Mouse (Mus musculus) hindbrain, embryonic 15.5 days (tissue): ENCODE results near the gene Bak1. TPM values are rescaled to one million over a fixed set of nuclear protein-coding genes. Genes with fewer than 3 reads are reported as not detected.

Experiments used
- ATAC-seq: fragments of 200-750 bp; cut with Nextera tagmentation; 2 replicates; pipeline ENCODE4 v1.8.0; 2017; ENCODE audit warnings: low read depth, moderate number of reproducible peaks, moderate TSS enrichment; ENCODE audit not compliant: low FRiP score
- H3K27ac ChIP-seq: fragments of 300-500 bp; sonication (generic); replicated peaks from 2 replicates; pipeline ENCODE4 v1.5.1; 2015; ENCODE audit warnings: mild to moderate bottlenecking, inconsistent platforms
- H3K27me3 ChIP-seq: fragments of 300-500 bp; sonication (generic); 2 replicates; pipeline ENCODE4 v1.6.1; 2015; ENCODE audit warnings: control low read depth, inconsistent platforms
- H3K36me3 ChIP-seq: fragments of 300-500 bp; sonication (generic); 2 replicates; pipeline ENCODE4 v1.6.1; 2015; ENCODE audit warnings: control low read depth, inconsistent platforms
- H3K4me1 ChIP-seq: fragments of 300-500 bp; sonication (generic); replicated peaks from 2 replicates; pipeline ENCODE4 v1.6.1; 2015; ENCODE audit warnings: control low read depth, inconsistent platforms
- H3K4me2 ChIP-seq: fragments of 300-500 bp; sonication (generic); 2 replicates; pipeline ENCODE4 v1.6.1; 2015; ENCODE audit warnings: moderate library complexity, mild to moderate bottlenecking, inconsistent platforms
- H3K4me3 ChIP-seq: fragments of 300-500 bp; sonication (generic); 2 replicates; pipeline ENCODE4 v1.5.1; 2015; ENCODE audit warnings: mild to moderate bottlenecking, inconsistent platforms
- H3K9ac ChIP-seq: fragments of 300-500 bp; sonication (generic); 2 replicates; pipeline ENCODE4 v1.6.1; 2015; ENCODE audit warnings: inconsistent platforms
- H3K9me3 ChIP-seq: fragments of 300-500 bp; sonication (generic); 2 replicates; pipeline ENCODE4 v1.6.1; 2016; ENCODE audit warnings: control low read depth, inconsistent platforms
- WGBS: fragments of 180-500 bp; shearing (Covaris S2); methylation state at CpG from one replicate; pipeline ENCODE4 v1.1.7; 2015; 5-methylcytosine and 5-hydroxymethylcytosine counted together
- polyA plus RNA-seq: library from polyadenylated mRNA; unstranded; fragments of >200 nt; fragmentation: Nextera tagmentation; extraction: Ambion mirVana; gene quantifications from 2 replicates; pipeline ENCODE4 v1.2.1, GENCODE M21; 2015

Gene Bak1
- polyA plus RNA-seq, 1 experiment from 2014 or later = 4.5 TPM

- peak overlapping the region; percentile 84 for H3K27ac ChIP-seq
- peaks cover 48% of the 10 kb centered on the region for H3K36me3 ChIP-seq
- ATAC-seq = no peak
- peak overlapping the region; percentile 94 for H3K4me2 ChIP-seq
- H3K27me3 ChIP-seq = no peaks in the 10 kb centered on the region
- 1% methylated on average over 3 of the region's 3 CpGs for WGBS
- H3K9ac ChIP-seq = peak overlapping the region; percentile 80
- no peaks in the 10 kb centered on the region for H3K9me3 ChIP-seq
- peak overlapping the region; percentile 86 for H3K4me3 ChIP-seq
- peaks cover 54% of the 10 kb centered on the region for H3K4me1 ChIP-seq
These were observed 56.7 kb downstream of the Bak1 start for GRCm38 (mm10) chr17:26972107-26972506.

GRCm38 (mm10) chr17:26971247-26971905 is 57.4 kb downstream of the Bak1 start:
- Histone ChIP-seq H3K4me1 (peaks cover 47% of the 10 kb centered on the region), H3K27me3 (no peaks in the 10 kb centered on the region), H3K9ac (no peak overlapping the region), H3K9me3 (no peaks in the 10 kb centered on the region), H3K36me3 (peaks cover 49% of the 10 kb centered on the region), H3K4me2 (peak overlapping the region; percentile 94), H3K27ac (peak overlapping the region; percentile 5; the same call in 1 of the 2 replicates), H3K4me3 (no peak overlapping the region)
- no peak for ATAC-seq
- WGBS = 46% methylated on average over 8 of the region's 8 CpGs

- 67% methylated on average over 12 of the region's 12 CpGs for WGBS
These were observed 58.6 kb downstream of the Bak1 start for GRCm38 (mm10) chr17:26970221-26970620.

More at GRCm38 (mm10) chr17:26970221-26970620, 58.6 kb downstream of the Bak1 start:
- no peaks in the 10 kb centered on the region for H3K27me3 ChIP-seq
- peaks cover 48% of the 10 kb centered on the region for H3K36me3 ChIP-seq
- H3K4me2 ChIP-seq = no peak overlapping the region
- H3K4me1 ChIP-seq = peaks cover 35% of the 10 kb centered on the region
- H3K4me3 ChIP-seq = no peak overlapping the region
- no peaks in the 10 kb centered on the region for H3K9me3 ChIP-seq
- ATAC-seq = no peak
- no peak overlapping the region for H3K9ac ChIP-seq
- no peak overlapping the region for H3K27ac ChIP-seq

Other genes starting within 250 kb of the Bak1 start
- 54.8 and 58.6 TPM in 2 replicates for gene Bnip1, start 247.9 kb downstream of the Bak1 start, polyA plus RNA-seq
- gene Nkx2-5, start 184.0 kb downstream of the Bak1 start, polyA plus RNA-seq = 0.09 TPM in 1 of 2 replicates, not detected in the other
- gene Kifc5b, start 111.9 kb downstream of the Bak1 start, polyA plus RNA-seq = 3.4 and 3.7 TPM in 2 replicates
- gene Phf1, start 96.0 kb downstream of the Bak1 start, polyA plus RNA-seq = 32.3 and 34.7 TPM in 2 replicates
- gene Cuta, start 89.4 kb downstream of the Bak1 start, polyA plus RNA-seq = 134 and 138 TPM in 2 replicates
- gene Syngap1, start 87.8 kb downstream of the Bak1 start, polyA plus RNA-seq = 4.7 and 5.1 TPM in 2 replicates
- 14.6 and 14.7 TPM in 2 replicates for gene Zbtb9, start 55.8 kb downstream of the Bak1 start, polyA plus RNA-seq
- gene Itpr3, start 28.3 kb upstream of the Bak1 start, polyA plus RNA-seq = 0.79 and 1.2 TPM in 2 replicates
- 379 and 389 TPM in 2 replicates for gene Uqcc2, start 104.9 kb upstream of the Bak1 start, polyA plus RNA-seq
- gene Ip6k3, start 138.8 kb upstream of the Bak1 start, polyA plus RNA-seq = 0.26 and 0.28 TPM in 2 replicates
- 20.8 and 23.7 TPM in 2 replicates for gene Lemd2, start 175.5 kb upstream of the Bak1 start, polyA plus RNA-seq